Mouse (Mus musculus): Measurements from ENCODE around the gene Arhgap35. TPM values are rescaled to one million over a fixed set of nuclear protein-coding genes. Genes with fewer than 3 reads are reported as not detected.

The Arhgap35 gene
- polyA plus RNA-seq, 1 experiment: 56.9 TPM

DNA sequence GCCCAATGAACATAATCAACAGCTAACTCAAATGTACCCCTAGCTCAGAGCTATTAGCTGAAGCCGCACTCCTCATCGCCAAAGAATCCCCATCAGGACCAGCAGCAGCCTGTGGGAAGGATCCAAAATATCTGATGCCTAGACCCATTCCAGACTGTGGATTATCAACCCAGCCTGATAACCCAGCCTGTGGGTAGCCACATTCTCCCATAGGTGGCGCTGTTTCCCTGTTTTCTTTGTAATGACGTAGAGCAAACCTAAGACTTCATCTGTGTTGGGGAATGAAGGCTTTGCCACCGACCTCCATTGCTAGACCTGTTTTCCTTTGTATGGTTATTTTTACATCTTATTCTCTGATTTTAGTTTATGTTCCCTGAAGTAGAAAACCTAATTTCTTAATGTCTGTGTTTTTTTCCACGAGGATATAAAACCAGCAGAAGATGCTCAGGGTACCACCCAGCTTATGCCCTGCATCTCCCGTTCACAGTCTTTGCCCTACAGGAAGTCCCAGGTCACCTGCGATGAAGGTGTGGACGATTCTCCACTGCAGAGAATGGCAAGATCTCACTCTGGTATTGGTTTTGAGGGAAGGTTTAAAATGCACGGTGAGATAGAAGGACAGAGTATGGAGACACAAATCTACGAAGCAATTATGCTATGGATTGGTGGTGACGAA, 13.4 kb upstream of the Arhgap35 start:
- TF ChIP-seq CTCF (IDR thresholded peaks at IDR 0.05; ENCODE audit: extremely low read depth, insufficient read depth, low read length) (peak; percentile 92), POLR2A (IDR thresholded peaks at IDR 0.05; ENCODE audit: extremely low read depth, insufficient read depth, low read length) (no peak)
- Histone ChIP-seq H3K4me1 (ENCODE audit: control insufficient read depth, insufficient read depth, low read length) (no peaks in the 10 kb centered on the region; the same call in 1 of the 2 replicates), H3K4me3 (ENCODE audit: insufficient read depth, low read length) (peak overlapping the region; percentile 32), H3K27ac (ENCODE audit: insufficient read depth, low read length) (no peak overlapping the region)

DNA sequence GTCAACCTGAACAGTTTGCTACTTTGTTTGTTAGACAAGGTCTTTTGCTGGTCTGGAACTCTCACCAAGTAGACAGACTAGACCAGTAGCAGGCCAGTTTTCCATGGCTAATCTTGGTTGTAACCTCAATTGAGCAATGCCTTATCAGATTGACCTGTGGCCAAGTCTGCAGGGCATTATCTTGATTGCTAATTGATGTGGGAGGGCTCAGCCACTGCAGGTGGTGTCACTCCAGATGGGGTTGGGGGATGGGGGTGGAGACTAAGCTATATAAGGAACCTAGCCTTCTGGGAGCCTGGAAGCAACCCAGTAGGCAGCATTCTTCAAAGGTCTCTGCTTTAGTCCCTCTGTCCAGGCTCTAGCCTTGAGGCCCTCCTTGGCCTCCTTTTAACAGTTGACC, 8.9 kb upstream of the Arhgap35 start:
- H3K4me3 ChIP-seq (ENCODE audit: insufficient read depth, low read length): no peak overlapping the region

DNA sequence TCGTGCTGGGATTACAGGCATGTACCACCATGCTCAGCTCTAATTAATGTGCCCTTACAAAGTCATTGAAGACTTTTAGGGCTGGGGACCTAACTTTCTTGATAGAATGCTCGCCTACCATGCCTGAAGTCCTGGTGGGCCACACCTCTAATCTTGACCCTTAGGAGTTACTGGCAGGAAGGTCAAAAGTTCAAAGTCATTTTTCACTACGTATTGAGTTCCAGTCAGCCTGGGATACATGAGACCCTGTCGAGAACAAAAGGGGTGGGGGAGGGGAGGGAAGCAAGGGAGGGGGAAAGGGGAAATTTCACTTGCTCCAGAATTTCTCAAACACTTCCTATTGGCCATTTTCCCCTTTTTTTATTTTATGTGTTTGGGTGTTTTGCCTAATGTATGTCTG, 8.3 kb upstream of the Arhgap35 start:
- Histone ChIP-seq H3K27ac (ENCODE audit: insufficient read depth, low read length) (no peak overlapping the region), H3K4me1 (ENCODE audit: control insufficient read depth, insufficient read depth, low read length) (no peaks in the 10 kb centered on the region; the same call in none of the 2 replicates), H3K4me3 (ENCODE audit: insufficient read depth, low read length) (no peak overlapping the region)
- TF ChIP-seq POLR2A (IDR thresholded peaks at IDR 0.05; ENCODE audit: extremely low read depth, insufficient read depth, low read length): no peak
- TF ChIP-seq CTCF (IDR thresholded peaks at IDR 0.05; ENCODE audit: extremely low read depth, insufficient read depth, low read length): no peak

More for the DNA sequence above, 8.9 kb upstream of the Arhgap35 start:
- TF ChIP-seq CTCF (IDR thresholded peaks at IDR 0.05; ENCODE audit: extremely low read depth, insufficient read depth, low read length): no peak
- TF ChIP-seq POLR2A (IDR thresholded peaks at IDR 0.05; ENCODE audit: extremely low read depth, insufficient read depth, low read length): no peak
- no peak overlapping the region for H3K27ac ChIP-seq (ENCODE audit: insufficient read depth, low read length)
- H3K4me1 ChIP-seq (ENCODE audit: control insufficient read depth, insufficient read depth, low read length): no peaks in the 10 kb centered on the region; the same call in none of the 2 replicates

- no peak overlapping the region for H3K4me3 ChIP-seq (ENCODE audit: insufficient read depth, low read length)
- no peak overlapping the region for H3K27ac ChIP-seq (ENCODE audit: insufficient read depth, low read length)
- TF ChIP-seq CTCF (IDR thresholded peaks at IDR 0.05; ENCODE audit: extremely low read depth, insufficient read depth, low read length) (no peak), POLR2A (IDR thresholded peaks at IDR 0.05; ENCODE audit: extremely low read depth, insufficient read depth, low read length) (no peak)
- no peaks in the 10 kb centered on the region; the same call in none of the 2 replicates for H3K4me1 ChIP-seq (ENCODE audit: control insufficient read depth, insufficient read depth, low read length)
Measured at GRCm38 (mm10) chr7:16621066-16621622, 6.4 kb upstream of the Arhgap35 start.

- TF ChIP-seq POLR2A (IDR thresholded peaks at IDR 0.05; ENCODE audit: extremely low read depth, insufficient read depth, low read length) (no peak), CTCF (IDR thresholded peaks at IDR 0.05; ENCODE audit: extremely low read depth, insufficient read depth, low read length) (peak; percentile 69)
- no peak overlapping the region for H3K27ac ChIP-seq (ENCODE audit: insufficient read depth, low read length)
- H3K4me1 ChIP-seq (ENCODE audit: control insufficient read depth, insufficient read depth, low read length): no peaks in the 10 kb centered on the region; the same call in 1 of the 2 replicates
- no peak overlapping the region for H3K4me3 ChIP-seq (ENCODE audit: insufficient read depth, low read length)
Measured at GRCm38 (mm10) chr7:16618661-16619211, 3.9 kb upstream of the Arhgap35 start.

DNA sequence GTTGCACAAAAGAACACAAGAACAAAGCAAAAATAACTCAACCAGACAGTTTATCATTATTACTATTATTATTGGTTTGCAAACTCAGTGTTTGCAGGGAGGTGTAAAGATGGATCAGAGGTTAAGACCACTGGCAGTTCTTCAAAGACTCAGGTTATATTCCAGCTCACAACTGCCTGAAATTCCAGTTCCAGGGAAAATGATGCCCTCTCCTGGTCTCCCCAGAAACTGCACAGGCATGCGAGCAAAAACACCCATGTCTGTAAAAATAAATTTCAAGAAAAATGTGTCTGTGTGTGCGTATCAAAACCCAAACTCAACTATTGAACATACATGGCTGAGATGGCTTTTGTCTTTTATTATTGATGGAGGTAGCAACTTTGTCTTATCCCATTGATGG, 2.3 kb upstream of the Arhgap35 start:
- Histone ChIP-seq H3K4me3 (ENCODE audit: insufficient read depth, low read length) (no peak overlapping the region), H3K4me1 (ENCODE audit: control insufficient read depth, insufficient read depth, low read length) (peaks cover 3% of the 10 kb centered on the region; the same call in 1 of the 2 replicates), H3K27ac (ENCODE audit: insufficient read depth, low read length) (no peak overlapping the region)
- TF ChIP-seq POLR2A (IDR thresholded peaks at IDR 0.05; ENCODE audit: extremely low read depth, insufficient read depth, low read length): no peak
- TF ChIP-seq CTCF (IDR thresholded peaks at IDR 0.05; ENCODE audit: extremely low read depth, insufficient read depth, low read length): peak; percentile 79

DNA sequence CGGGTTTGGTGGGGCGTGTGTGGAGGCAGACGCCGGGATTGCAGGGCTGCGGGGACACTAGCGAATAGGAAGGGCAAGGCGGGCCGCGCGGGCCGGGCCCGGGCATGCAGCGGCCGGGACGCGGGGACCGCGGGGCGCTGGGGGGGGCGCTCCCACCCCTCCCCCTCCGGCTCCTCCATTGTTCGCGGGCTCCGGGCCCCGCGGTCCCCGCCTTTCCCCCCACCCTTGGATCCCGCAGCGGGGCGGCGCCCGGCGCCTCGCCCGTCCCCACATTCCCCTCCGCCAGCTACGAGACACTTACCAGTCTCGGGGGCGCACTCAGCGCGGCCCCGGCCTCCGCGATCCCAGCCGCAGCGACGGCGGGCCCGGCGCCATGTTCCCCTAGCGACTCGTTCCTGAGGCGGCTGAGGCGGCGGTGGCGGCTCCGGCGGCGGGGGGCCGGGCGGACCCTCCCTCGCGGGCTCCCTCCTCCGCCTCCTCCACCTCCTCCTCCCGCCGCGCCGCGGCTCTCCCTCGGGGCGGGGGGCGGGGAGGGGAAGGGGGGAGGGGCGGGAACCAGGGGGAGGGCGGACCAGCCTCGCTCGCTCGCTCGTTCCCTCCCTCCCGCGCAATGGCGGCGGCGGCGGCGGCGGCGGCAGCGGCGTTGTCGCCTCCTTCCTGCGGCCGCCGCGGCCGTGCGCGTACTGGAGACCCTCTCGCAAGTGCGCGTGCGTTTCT, 464 bp downstream of the Arhgap35 start:
- Histone ChIP-seq H3K27ac (ENCODE audit: insufficient read depth, low read length) (peak overlapping the region; percentile 100), H3K4me3 (ENCODE audit: insufficient read depth, low read length) (peak overlapping the region; percentile 96), H3K4me1 (ENCODE audit: control insufficient read depth, insufficient read depth, low read length) (peaks cover 12% of the 10 kb centered on the region)
- TF ChIP-seq POLR2A (IDR thresholded peaks at IDR 0.05; ENCODE audit: extremely low read depth, insufficient read depth, low read length): no peak
- TF ChIP-seq CTCF (IDR thresholded peaks at IDR 0.05; ENCODE audit: extremely low read depth, insufficient read depth, low read length): no peak

DNA sequence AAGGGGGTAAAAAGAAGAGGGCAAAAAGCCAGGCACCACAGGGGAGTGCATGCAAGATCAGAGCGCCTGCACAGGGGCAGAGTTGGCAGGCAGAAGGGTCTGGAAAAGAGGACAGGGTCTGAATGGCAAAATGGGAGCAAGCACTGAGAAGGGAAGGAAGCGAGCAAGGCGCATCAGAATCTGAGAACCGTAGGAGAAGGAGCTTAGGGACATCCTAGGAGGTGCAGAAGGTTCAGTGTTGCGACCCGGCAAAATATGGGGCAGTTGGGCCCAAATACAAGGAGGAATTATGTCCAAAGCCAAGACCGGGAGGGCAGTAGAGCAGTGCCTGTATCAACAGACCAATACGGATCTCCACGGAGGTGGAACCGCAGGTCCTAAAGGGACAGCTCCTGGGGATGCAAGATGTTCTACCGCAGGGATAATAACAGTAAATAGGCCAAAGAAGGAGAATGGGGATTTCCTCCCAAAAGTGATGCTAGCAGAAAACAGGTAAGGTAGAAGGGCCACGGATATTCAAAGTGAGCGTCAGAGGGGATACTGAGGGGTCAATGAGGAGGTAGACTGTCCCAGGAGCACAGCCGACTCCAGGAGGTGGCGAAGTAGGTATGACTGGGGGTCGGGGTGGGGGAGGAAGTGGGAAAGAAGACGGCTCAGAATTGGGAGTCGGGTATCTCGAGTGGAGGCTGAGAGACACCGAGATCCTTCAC, 1.2 kb downstream of the Arhgap35 start:
- H3K27ac ChIP-seq (ENCODE audit: insufficient read depth, low read length): peak overlapping the region; percentile 98
- no peak for TF ChIP-seq CTCF (IDR thresholded peaks at IDR 0.05; ENCODE audit: extremely low read depth, insufficient read depth, low read length)
- 0 out of 2 replicates have a peak, but pooled peaks have one; percentile 17 for TF ChIP-seq POLR2A (IDR thresholded peaks at IDR 0.05; ENCODE audit: extremely low read depth, insufficient read depth, low read length)
- peak overlapping the region; percentile 96 for H3K4me3 ChIP-seq (ENCODE audit: insufficient read depth, low read length)
- peaks cover 12% of the 10 kb centered on the region for H3K4me1 ChIP-seq (ENCODE audit: control insufficient read depth, insufficient read depth, low read length)

- peaks cover 12% of the 10 kb centered on the region for H3K4me1 ChIP-seq (ENCODE audit: control insufficient read depth, insufficient read depth, low read length)
- H3K27ac ChIP-seq (ENCODE audit: insufficient read depth, low read length): no peak overlapping the region
- no peak overlapping the region for H3K4me3 ChIP-seq (ENCODE audit: insufficient read depth, low read length)
- TF ChIP-seq POLR2A (IDR thresholded peaks at IDR 0.05; ENCODE audit: extremely low read depth, insufficient read depth, low read length) (no peak), CTCF (IDR thresholded peaks at IDR 0.05; ENCODE audit: extremely low read depth, insufficient read depth, low read length) (no peak)
Measured at GRCm38 (mm10) chr7:16610345-16610744, 4.4 kb downstream of the Arhgap35 start.
